Mouse (Mus musculus) liver, adult 2 months (tissue): Measurements from ENCODE around the gene Rgs10.
A peak's percentile ranks its signal among the peaks of the same experiment; 100 is the strongest.

Experiments used
- CTCF ChIP-seq: fragments of 200-500 bp; IDR thresholded peaks from 2 replicates; pipeline ENCODE4 v1.5.1; 2011; ENCODE audit warnings: low read depth, low read length, control low read depth
- POLR2A ChIP-seq: fragments of 200-500 bp; IDR thresholded peaks from 2 replicates; pipeline ENCODE4 v1.6.1; 2011; ENCODE audit warnings: low read length, control low read depth; ENCODE audit not compliant: insufficient read depth; ENCODE audit errors: extremely low read depth

GRCm38 (mm10) chr7:128344928-128345653 lies 73.5 kb downstream of the Rgs10 start:
- TF ChIP-seq CTCF (peak; percentile 99), POLR2A (no peak)
